In the genomic region with DNA sequence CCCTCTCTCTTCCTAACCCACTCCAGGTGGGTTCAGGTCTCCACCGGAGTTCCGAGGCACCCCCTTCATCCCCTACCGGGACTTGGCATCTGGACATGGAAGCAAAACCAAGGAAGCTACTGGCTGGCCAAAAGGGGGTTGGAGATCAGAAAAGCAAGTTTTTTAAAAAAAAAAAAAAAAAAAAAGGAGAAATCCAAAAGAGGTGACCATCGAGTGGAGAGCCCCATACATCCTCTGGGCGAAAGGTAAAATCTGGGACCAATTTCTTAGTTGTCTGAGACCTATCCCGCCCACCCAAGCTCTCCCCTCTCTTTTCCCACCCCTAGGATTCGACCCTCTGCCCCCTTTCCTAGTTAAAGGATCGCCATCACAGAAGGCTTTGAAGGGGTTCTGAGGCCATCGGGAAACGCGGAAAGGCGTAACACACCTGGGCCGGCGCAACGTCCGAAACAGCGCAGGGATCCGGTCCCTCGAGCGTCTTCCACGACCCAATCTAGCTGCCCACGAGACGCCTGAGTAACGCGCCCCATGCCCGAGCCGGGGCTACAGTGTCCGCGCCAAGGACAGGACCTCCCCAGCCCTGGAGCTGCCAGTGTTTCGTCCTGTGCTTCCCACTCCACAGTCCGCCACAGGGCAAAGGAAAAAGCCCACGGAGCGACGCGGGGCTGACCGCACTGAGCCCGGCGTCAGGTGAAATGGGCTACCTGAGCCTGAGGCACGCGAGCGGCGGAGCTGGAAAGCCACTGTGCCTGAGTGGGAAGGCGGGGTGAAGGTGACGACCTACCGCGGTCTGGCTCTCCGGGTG, we compare ENCODE assay signal across 8 mouse cellular contexts. TPM values are rescaled to one million over a fixed set of nuclear protein-coding genes. Genes with fewer than 3 reads are reported as not detected.
DNase-seq lines count a peak whose midpoint lies in the region; ATAC-seq and TF ChIP-seq lines count a peak whose summit lies in the region.
"Not testable (repeated sequence)": the region's sequence is repeated elsewhere in the genome, so short reads cannot be mapped to it uniquely, and the experiment has no call there.

No protein-coding gene starts in this region.

- not testable (repeated sequence) for H3K4me1 ChIP-seq in cerebellum, adult 2 months (ENCODE audit: control insufficient read depth, insufficient read depth, low read length); heart, embryonic 14.5 days (ENCODE audit: control insufficient read depth in 2 of 2, insufficient read depth in 2 of 2, low read length in 2 of 2); intestine, embryonic 15.5 days (replicated peaks); midbrain, embryonic 11.5 days (ENCODE audit: control insufficient read depth, insufficient read depth, low read length); olfactory bulb, adult 2 months (ENCODE audit: control insufficient read depth, insufficient read depth, low read length)
- H3K4me1 ChIP-seq in liver, embryonic 12.5 days, result peaks cover 11% of the 10 kb centered on the region; the same call in 1 of the 2 replicates

- not testable (repeated sequence) for H3K36me3 ChIP-seq in heart, embryonic 14.5 days (ENCODE audit: control insufficient read depth, insufficient read depth, low read length); intestine, embryonic 15.5 days; liver, embryonic 12.5 days; midbrain, embryonic 11.5 days (ENCODE audit: control insufficient read depth, insufficient read depth, low read length)

- H3K27ac ChIP-seq in cerebellum, adult 2 months (ENCODE audit: insufficient read depth, low read length); heart, embryonic 14.5 days (replicated peaks in 1 of 2; ENCODE audit: control insufficient read depth in 1 of 2, insufficient read depth in 1 of 2, low read depth in 2 of 2, low read length in 2 of 2); intestine, embryonic 15.5 days; liver, embryonic 12.5 days; midbrain, embryonic 11.5 days (ENCODE audit: low read depth, low read length); olfactory bulb, adult 2 months (ENCODE audit: insufficient read depth, low read depth, low read length): not testable (repeated sequence)

- TF ChIP-seq POLR2A in cerebellum, adult 2 months (IDR thresholded peaks at IDR 0.05; ENCODE audit: borderline replicate concordance, insufficient read depth, low read length); olfactory bulb, adult 2 months (IDR thresholded peaks at IDR 0.05; ENCODE audit: insufficient read depth, low read depth, low read length): not testable (repeated sequence)

- not testable (repeated sequence) for H3K9me3 ChIP-seq in heart, embryonic 14.5 days (ENCODE audit: control insufficient read depth, low read length); intestine, embryonic 15.5 days; liver, embryonic 12.5 days (replicated peaks); midbrain, embryonic 11.5 days (ENCODE audit: control insufficient read depth, low read length)

- H3K4me2 ChIP-seq in heart, embryonic 14.5 days (ENCODE audit: low read length), result peak overlapping the region; percentile 65
- H3K4me2 ChIP-seq in intestine, embryonic 15.5 days (replicated peaks), result peak overlapping the region; percentile 70
- peak overlapping the region; percentile 70 for H3K4me2 ChIP-seq in liver, embryonic 12.5 days
- peak overlapping the region; percentile 54 for H3K4me2 ChIP-seq in midbrain, embryonic 11.5 days

- H3K9ac ChIP-seq in heart, embryonic 14.5 days (ENCODE audit: low read length), result 0 out of 2 replicates have a peak overlapping the region, but pooled peaks have one; percentile 46
- 0 out of 2 replicates have a peak overlapping the region, but pooled peaks have one; percentile 37 for H3K9ac ChIP-seq in intestine, embryonic 15.5 days
- H3K9ac ChIP-seq in liver, embryonic 12.5 days, result peak overlapping the region; percentile 47
- H3K9ac ChIP-seq in midbrain, embryonic 11.5 days (ENCODE audit: low read length), result not testable (repeated sequence)

- not testable (repeated sequence) for H3K27me3 ChIP-seq in cerebellum, adult 2 months (ENCODE audit: control insufficient read depth, insufficient read depth, low read length); heart, embryonic 14.5 days (ENCODE audit: control insufficient read depth, insufficient read depth, low read length); intestine, embryonic 15.5 days (replicated peaks); midbrain, embryonic 11.5 days (ENCODE audit: control insufficient read depth, insufficient read depth, low read length)
- H3K27me3 ChIP-seq in liver, embryonic 12.5 days (replicated peaks), result peaks cover 27% of the 10 kb centered on the region

- not testable (repeated sequence) for TF ChIP-seq CTCF in cerebellum, adult 2 months (IDR thresholded peaks at IDR 0.05; ENCODE audit: borderline replicate concordance, insufficient read depth, low read depth, low read length); olfactory bulb, adult 2 months (IDR thresholded peaks at IDR 0.05; ENCODE audit: insufficient read depth, low read depth, low read length)

- peak overlapping the region; percentile 17 for H3K4me3 ChIP-seq in cerebellum, adult 2 months (replicated peaks; ENCODE audit: insufficient read depth, low read depth, low read length)
- peak overlapping the region; percentile 32 to 48 for H3K4me3 ChIP-seq in heart, embryonic 14.5 days (ENCODE audit: control insufficient read depth in 1 of 2, insufficient read depth in 1 of 2, low read depth in 1 of 2, low read length in 2 of 2)
- peak overlapping the region; percentile 39 for H3K4me3 ChIP-seq in intestine, embryonic 15.5 days (replicated peaks)
- H3K4me3 ChIP-seq in liver, embryonic 12.5 days, result peak overlapping the region; percentile 48
- H3K4me3 ChIP-seq in midbrain, embryonic 11.5 days (ENCODE audit: low read depth, low read length), result peak overlapping the region; percentile 23
- H3K4me3 ChIP-seq in olfactory bulb, adult 2 months (ENCODE audit: insufficient read depth, low read depth, low read length), result peak overlapping the region; percentile 26; the same call in 1 of the 2 replicates

- WGBS in cerebellum, adult 2 months, result 2% methylated on average over 27 of the region's 47 CpGs
- 5% methylated on average over 21 of the region's 47 CpGs for WGBS in heart, embryonic 14.5 days
- WGBS in intestine, embryonic 15.5 days, result 3% methylated on average over 23 of the region's 47 CpGs
- 5% methylated on average over 23 of the region's 47 CpGs for WGBS in liver, embryonic 12.5 days (ENCODE audit: insufficient replicate concordance)
- WGBS in midbrain, embryonic 11.5 days, result 4% methylated on average over 21 of the region's 47 CpGs
- 6% methylated on average over 23 of the region's 47 CpGs for WGBS in olfactory bulb, adult 2 months

- peak; percentile 16 for DNase-seq in CD4-positive helper T cell, adult 2 months (ENCODE audit: low read depth, low spot score)
- DNase-seq in cerebellum, adult 2 months, result not testable (repeated sequence)
- peak; percentile 89 for DNase-seq in midbrain, embryonic 11.5 days (ENCODE audit: low spot score, missing footprints)

- ATAC-seq in erythroid progenitor cell, adult 5-6 weeks (replicated peaks; ENCODE audit: low FRiP score, poor library complexity, severe bottlenecking), result peak; percentile 67
- not testable (repeated sequence) for ATAC-seq in heart, embryonic 14.5 days (ENCODE audit: insufficient number of reproducible peaks, insufficient read depth, low FRiP score, low read depth); intestine, embryonic 15.5 days
- ATAC-seq in liver, embryonic 12.5 days, result peak; percentile 44; the same call in 1 of the 2 replicates
- ATAC-seq in midbrain, embryonic 11.5 days (ENCODE audit: low FRiP score), result peak; percentile 67; the same call in 1 of the 2 replicates

RNA-seq across cellular contexts. Expression of gene Cgn, which starts 28.8 kb away (rescaled TPM):
- 5.3 and 5.7 TPM in 2 replicates for polyA plus RNA-seq in cerebellum, adult 2 months (2012; rRNA removed)
- total RNA-seq in erythroid progenitor cell, adult 5-6 weeks (2015; ENCODE audit: low replicate concordance), result not detected in 2 replicates
- total RNA-seq in erythroid progenitor cell, adult 5-6 weeks (2017; ENCODE audit: low replicate concordance), result not detected in 2 replicates
- polyA plus RNA-seq in heart, embryonic 14.5 days (2014; fragmentation: Nextera tagmentation; extraction: Ambion mirVana), result 0.78 and 1.1 TPM in 2 replicates
- 61.7 and 71.9 TPM in 2 replicates for polyA plus RNA-seq in intestine, embryonic 15.5 days (2015; fragmentation: Nextera tagmentation; extraction: Ambion mirVana)
- polyA plus RNA-seq in liver, embryonic 12.5 days (2016; fragmentation: Nextera tagmentation; extraction: Ambion mirVana), result 8.7 and 9.2 TPM in 2 replicates
- 2.3 and 2.9 TPM in 2 replicates for polyA plus RNA-seq in midbrain, embryonic 11.5 days (2014; fragmentation: Nextera tagmentation; extraction: Ambion mirVana)
- polyA plus RNA-seq in olfactory bulb, adult 2 months (2012; ENCODE audit: insufficient read depth, insufficient read length, low replicate concordance, missing spikeins), result not detected in 2 replicates
